Mouse (Mus musculus): ENCODE measurements at regions not wholly inside any gene's neighbourhood (a gene's known extent, or its start where the extent isn't known, plus 50 kb on each side); places are given as distances from the start of the nearest gene placed in this dataset.
A peak's percentile ranks its signal among the peaks of the same experiment; 100 is the strongest.

DNA sequence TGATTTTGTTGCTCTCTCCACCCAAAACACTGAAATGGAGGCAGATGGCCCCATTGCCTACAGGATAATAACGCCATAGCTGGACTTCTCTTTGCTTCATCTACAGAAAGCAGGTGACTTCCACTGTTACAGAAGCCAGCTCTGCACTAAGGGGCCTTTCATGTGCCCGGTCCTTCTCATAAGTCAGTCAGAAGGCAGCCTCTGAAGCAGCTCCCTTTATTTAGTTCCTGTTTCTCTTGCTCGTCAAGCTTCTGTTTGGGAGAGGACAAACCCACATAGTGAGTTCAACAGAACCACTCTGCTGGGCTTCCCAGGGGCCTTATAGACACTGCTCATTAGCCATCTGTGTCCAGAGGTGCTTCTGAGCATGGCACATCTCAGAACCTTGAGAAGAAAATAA, 205.1 kb upstream of the Hhip start:
- no peak for DNase-seq (ENCODE audit: low spot score in 2 of 2)

DNA sequence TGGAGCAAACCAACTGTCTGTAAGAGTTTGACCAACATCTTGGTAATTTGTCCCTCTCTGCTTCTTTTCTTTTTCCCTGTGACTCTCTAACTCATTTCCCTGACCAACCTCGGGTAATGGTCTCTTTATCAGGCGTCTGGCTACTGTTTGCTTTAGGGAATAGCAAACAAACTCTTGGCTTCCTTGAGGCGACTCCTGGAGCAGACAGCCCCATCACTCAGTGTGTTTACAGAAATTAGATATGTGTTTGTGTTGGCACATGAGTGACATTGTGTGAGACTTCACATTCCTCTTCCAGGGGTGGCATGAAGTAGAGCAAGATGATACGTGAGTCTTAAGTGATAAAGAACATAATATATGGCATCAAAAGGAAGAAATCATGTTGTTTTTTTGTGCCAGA, 195.7 kb upstream of the Hhip start:
- DNase-seq (ENCODE audit: low spot score in 2 of 2): no peak

DNA sequence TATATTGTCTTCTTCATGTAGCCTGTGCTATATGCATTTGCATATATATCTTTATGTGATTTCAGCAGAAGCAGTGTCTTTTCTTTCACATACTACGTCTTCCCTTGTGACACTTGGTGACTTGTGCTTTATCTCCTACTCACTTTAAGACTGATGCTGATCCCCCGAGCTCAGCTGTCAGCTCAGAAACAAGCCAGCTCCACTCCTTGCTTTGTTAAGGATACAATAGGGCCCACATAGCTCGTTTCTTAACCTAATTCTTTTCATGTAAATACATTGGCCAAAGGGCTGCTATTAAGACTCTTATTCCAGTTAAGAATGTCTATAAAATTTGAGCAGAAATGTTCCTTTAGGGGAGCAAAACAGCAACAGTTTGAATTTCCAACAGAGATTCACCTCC, 193.8 kb upstream of the Hhip start:
- no peak for DNase-seq (ENCODE audit: low spot score in 2 of 2)

DNA sequence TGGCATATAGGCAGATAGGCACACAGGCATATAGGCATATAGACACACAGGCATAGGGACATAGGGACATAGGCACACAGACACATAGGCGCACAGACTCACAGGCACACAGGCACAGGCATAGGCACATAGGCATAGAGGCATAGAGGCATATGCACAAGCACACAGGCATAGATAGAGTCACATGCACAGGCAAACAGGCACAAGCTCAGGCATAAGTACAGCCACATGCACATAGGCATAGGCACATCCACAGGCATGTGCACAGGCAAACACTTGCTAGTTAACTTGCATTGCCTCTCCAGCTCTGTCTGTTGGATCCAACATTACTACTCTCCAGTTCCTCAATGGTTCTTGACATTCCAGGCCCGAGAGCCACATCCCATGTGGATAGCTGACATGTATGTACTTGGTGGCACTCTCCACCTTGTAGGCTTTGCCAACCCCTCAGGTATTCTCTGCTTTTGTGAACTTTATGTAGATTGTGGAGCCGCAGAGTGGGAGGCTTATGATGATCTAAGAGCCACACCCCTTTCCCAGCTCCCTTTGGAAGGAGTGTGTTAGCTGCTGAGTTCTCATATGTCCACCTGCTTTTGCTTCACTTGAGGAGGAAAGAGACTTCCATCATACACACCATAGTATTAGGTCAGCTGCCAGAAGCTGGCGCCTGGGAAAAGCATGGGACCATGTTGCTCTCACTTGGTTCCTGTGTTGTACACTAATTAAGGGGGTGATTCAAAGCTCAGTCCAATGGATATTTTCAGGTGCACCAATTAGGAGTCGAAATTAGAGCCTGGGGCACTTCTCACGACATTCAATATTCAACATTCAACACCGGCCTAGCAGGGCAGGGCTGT, 192.7 kb upstream of the Hhip start:
- DNase-seq (ENCODE audit: low spot score in 2 of 2): no peak

DNA sequence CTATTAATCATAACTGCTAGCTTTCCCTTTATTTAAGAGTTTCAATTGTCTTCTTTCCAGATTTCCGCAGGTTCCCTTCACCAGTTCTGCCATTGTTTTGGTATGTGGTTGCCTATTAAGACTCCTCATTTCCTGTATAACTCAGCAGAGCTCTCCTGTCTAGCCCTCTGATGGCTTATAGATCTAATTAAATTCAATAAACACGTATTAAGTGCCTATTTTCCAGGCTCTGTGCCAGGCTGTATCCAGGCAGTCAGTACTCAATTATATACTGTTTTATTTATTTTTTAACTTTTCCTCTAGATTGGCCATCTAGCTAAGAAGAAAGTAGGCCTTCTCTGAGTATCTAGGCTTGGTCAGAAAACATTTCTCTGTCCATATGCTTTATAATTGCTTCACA, 192.0 kb upstream of the Hhip start:
- no peak for DNase-seq (ENCODE audit: low spot score in 2 of 2)

DNA sequence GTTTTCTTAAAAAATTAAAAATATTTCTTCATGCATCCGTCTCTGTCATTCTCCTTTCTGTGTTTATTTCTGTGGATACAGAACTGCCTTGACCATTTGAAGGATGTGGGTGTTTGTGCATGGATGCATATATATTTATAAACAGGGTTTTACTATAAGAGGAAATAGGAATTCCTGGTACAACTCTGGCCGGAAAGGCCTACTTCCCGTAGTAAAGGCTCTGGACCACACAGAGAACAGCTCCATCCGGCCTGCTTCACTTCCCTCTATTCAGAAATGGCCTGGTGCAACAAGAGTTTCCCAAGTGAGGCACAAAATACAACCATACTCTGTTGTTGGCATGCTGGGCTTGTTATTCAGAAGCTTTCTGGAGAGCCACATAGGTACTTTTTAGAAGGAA, 182.1 kb upstream of the Hhip start:
- no peak for DNase-seq (ENCODE audit: low spot score in 2 of 2)

DNA sequence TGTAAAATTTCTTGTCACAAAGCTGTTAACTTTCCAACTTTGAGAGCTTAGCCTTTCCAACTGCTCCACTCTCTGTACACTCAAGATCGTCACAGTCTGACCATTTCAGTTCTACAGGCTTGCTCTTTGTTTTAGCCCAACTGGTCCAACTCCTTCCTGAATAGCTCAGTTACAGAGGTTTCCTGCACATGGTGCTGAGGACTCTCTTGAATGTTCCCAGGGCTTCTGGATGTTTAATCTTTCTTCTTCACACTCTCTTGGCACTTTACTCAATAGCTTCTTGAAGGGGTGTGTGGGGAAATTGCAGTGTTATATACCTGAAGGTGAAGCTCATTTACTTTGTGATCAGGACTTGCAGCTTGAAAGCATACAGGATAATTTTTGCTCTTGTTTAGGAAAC, 152.6 kb upstream of the Hhip start:
- DNase-seq (ENCODE audit: low spot score in 2 of 2): no peak

DNA sequence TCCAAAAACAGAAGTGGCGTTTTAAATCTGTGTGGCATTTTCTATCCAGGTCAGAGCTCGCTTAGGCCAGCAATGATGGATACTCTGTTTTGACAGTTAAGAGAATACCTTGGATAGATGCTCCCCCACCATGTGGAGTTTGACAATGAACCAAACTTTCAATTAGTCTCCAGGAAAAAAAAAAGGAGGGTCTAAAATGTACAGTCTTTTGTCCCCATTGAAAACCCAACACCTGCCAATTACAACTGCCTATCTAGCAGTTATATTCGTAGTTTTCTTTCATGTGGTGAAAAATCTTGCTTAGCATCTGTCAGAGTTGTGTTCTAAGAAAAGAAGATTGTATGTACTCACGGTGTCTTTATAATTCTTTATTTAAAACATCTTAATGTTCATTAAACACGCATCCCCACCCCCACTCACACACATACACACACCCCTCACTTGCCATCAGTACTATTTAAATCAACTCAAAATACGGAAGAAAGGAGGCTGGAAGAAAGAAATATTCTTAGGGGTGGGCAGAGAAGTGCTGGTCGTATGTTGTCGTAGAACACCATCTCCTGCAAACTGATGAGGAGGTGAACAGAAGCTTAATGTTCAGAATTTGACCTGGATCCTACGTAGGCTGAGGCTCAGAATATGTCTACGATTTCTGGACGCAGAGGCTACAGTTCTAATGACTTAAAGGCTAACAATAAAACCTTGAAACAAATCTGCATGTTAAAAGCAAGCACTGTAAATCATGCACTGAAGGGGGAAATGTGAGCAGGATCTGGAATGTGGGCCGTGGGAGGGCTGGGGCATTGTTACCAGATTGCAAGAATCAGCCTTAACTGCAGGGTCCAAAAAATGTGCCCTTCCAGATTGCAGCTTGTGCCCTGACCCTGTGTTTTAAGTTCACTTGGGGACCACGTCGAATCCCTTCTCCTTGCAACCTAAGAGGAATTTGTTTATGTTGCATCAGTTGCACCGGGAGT, 147.2 kb upstream of the Hhip start:
- no peak for DNase-seq (ENCODE audit: low spot score in 2 of 2)

DNA sequence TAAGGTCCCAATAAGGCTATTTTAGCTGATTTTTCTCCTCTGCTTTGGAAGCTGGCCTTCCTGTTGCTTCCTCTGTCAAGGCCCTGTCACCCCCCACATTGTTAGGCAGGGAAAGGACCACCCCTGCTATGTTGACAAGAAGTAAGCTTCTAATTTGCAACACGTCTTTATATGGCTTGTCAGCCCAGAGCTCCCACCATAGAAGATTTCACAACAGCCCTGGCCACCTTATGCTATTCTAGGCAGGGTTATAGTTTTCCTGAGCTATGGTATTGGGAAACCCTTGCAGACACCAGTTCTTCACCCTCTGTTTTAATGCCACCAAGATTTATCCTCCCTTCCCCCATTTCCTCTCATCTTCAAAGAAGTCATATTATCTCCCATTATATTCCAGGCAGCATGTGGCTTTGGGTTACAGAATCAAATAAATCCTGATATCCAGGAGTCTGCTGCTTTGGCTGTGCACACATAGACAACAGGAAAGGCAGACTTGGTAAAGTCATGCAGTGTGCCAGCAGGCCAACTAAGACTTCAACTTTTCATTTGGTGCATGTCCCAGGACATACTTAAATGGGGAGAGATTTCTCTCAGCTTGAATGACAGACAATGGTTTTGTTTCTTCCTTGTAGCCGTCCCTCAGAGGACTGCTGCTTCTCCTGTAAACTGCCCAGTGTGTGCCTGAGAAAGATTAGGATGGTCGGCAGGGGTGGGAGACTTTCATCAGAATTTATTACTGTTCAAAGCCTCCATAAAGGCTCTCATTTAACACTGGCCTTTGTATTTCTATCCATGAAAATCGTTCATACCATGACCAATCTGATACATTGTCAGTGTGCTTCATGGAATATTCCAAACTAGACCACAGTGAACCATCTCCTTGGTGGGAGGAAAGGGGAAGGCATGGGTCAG, 146.2 kb upstream of the Hhip start:
- no peak for DNase-seq (ENCODE audit: low spot score in 2 of 2)

DNA sequence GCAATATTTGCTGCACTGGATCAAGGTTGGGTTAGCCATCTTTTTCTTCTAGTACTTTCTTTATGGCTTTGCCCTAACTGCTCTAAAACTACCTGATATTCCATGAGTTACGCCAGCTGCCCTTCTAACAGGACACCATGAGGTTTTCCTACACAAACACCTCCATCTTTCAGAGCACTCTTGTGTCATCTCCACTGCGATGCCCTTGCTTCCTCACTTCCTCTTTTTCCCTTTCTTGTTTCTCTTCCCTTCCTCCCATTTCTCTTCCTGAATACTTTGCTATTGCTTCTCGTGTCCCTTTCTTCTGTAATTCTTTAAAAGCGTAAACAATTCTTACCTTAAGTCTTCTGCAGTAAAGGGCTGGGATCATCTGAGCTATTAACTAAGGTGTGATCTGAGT, 139.9 kb upstream of the Hhip start:
- DNase-seq (ENCODE audit: low spot score in 2 of 2): no peak

DNA sequence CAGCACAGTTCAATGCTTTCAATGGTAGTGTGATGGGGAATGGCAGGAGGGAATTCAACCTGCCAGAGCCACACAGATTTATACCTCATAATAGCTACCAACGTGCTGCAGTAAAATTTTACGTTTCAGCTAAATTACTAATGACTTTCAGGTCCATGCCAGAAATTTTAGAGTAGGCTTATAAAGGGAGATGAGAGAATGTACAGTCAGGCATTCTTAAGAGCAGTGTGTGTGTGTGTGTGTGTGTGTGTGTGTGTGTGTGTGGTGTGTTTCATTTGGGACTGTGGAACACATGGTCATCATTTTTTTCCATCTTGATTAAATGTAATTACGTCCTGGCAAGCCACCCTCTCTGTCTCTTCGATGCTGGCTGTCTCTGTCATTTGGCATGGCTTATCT, 132.7 kb upstream of the Hhip start:
- no peak for DNase-seq (ENCODE audit: low spot score in 2 of 2)

DNA sequence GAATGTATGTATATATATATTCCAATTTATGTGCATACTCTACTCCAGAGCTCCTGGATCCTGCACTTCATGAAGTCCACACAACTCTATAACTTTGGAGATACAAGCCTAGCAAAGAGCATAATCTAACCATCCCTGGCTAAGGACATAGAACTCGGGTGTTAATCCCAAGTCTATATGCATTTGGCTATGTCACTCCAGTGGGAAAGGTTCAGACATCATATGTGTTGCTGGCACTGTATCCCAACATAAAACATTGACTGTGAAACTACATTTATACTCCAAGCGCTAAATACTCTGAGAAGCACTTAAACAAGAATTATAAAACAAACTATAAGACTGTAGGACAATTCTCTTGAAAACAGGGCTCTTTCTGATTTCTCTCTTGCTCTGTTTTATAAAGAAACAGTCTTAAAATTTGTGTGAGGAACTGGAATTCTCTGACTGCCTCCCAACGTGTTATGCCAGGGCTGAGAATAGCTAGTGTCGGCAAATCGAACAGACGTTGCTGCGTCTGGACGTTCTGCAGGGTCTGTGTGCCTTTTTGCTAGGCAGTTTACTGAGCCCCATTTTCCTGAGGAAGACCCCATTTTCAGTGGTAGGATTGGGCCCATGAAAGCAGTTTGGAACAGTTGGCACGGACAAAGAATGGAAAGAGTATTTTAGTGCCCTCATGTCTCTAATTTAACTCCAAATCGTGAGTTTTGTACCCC, 132.1 kb upstream of the Hhip start:
- no peak for DNase-seq (ENCODE audit: low spot score in 2 of 2)

DNA sequence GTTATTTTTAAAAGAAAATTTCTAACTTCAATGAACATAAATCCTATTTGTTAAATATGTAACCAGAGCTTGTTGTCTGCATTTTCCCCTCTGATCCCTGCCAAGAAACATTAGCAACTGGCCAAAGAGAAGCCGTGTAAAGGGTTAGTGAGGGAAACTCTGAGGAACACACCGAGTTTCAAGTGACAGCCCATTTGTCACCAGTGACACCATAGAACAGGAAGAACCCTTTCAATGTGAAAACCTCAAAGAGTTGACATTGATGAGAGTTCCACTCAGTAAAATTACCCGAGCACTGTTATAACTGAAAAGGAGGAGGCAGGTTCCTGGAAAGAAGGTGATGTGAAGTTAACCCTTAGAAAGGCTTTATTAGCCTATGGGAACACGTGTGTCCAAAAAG, 127.5 kb upstream of the Hhip start:
- DNase-seq (ENCODE audit: low spot score in 2 of 2): no peak

DNA sequence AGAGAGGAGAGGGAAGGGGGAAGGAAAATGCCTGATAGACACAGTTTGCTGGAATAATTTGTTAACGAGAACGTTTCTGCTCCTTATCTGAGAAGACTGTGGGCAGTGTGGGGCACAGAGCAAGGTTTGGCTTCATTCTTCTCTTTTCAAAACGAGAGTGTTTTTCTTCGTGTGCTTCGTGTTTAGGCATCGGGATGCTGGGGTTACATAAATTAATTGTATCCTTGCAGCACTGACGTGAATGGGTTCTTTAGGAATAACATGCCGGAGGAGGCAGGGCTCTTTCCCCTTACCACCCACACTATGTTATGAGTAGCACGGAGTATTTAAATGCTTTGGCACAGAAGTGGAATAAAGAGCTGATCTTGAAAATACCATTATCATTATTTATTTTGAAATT, 110.9 kb upstream of the Hhip start:
- DNase-seq (ENCODE audit: low spot score in 2 of 2): peak in 1 of 2 experiments; percentile 17

DNA sequence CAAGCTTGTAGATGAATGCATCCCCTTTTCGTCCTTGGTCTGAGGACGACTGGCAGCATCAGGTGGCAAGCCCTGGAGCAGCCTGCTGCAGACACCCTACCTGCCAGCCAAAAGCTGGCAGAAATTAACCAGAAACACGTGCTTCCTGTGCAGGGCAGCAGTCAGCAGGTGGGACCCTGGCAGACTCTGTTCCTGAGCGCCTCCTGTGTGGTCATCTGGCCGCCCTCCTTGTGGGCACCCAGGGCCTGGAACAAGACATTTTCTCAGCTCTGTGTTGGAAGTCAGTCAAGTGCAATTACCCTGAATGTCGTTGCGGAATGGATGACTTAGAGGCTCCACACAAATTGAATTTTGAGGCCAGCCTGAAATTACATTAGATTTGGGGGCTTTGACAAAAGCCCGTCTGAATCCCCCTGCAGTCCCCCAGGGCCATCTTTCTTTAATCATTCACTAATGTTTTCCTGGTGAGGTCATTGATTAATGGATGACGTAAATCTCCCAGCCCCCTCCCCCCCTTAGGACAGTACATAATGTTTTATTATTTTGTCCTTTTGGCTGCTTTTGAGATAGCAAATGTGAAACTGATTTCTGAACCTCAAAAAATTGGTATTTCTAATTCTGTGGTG, 91.8 kb upstream of the Hhip start:
- no peak for DNase-seq (ENCODE audit: low spot score in 2 of 2)

DNA sequence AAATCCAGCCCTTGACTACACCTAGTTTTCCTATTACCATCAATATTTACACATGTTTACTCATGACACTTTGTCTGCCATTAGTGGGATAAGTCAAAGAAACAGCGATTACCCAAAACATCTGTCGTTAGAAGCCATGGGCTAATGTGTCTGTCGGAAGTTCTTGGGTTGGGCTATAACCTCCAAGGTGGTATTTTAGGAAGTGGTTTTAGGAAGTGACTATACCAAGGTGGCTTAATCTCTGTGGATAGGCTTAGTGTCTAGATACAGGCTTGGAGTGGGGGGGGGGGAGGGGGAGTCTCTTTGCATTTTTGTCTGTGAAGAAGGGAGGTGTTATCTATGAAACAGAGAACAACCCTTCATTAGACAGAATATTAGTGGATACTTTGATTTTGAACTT, 90.1 kb upstream of the Hhip start:
- no peak for DNase-seq (ENCODE audit: low spot score in 2 of 2)

DNA sequence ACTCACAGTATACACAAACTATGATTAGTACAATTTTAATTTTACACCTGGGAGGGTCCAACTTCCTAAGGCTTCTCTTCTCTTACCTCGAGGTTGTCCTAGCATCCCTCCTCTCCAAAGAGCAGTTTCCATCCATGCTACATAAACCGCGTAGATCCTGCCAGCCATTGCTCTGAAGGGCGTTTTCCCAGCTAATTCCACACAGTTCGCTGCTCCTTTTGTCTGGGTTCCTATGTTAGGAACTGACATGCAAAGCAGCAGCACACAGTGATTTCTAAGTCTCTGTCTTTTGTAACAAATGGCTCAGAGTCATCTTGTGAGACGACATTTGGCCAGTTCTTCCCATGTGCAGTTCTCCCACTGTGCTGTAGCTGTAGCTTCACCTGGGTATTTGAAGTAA, 80.7 kb upstream of the Hhip start:
- DNase-seq (ENCODE audit: low spot score in 2 of 2): no peak

DNA sequence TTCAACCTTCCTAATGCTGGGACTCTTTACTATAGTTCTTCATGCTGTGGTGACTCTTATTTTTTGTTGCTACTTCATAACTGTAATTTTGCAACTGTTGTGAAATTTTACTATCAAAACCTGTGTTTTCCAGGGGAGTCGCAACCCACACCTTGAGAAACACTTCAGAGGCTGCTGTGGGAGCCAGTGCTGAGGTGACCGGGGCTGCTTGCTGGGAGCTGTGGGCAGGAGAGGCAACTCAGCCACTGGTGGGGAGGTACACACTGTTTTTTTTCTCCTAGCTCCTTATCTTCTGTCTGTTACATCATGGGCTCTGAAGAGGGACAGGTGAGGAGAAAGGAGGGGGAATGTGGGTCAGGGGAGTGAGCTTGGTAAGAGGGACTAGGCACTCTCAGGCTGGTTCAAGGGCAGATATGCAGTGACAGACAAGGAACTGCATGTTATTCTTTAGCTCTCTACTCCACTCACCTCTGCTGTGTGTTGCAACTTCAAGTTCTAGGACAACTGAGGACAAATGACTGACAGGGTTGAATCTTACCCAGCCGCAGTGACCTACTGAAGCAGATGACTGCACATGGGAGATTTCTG, 62.7 kb upstream of the Hhip start:
- DNase-seq (ENCODE audit: low spot score in 2 of 2): no peak

DNA sequence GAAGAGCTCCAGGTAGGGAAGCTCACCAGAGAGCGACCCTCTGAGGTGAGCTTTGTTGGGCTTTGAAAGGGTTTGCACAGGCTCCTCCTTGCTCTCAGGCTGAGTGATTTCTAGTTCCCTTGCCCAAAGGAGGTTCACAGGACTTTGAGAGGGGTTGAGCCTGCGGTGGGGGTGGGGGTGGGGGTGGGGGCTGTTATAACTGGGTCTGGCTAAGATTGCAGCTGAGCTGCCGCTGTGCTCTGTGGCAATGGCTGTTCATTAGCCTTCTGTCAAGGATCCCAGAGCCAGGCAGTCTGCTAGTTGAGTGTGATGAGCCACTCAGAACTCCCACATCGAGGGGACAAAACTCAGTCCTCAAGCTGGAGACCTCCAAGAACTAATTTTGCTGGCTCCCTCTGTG, 59.5 kb upstream of the Hhip start:
- no peak for DNase-seq (ENCODE audit: low spot score in 2 of 2)

Data from frontal cortex, postnatal 14 days (tissue).